Mouse (Mus musculus): ENCODE results near the gene Nr1h4.

DNA sequence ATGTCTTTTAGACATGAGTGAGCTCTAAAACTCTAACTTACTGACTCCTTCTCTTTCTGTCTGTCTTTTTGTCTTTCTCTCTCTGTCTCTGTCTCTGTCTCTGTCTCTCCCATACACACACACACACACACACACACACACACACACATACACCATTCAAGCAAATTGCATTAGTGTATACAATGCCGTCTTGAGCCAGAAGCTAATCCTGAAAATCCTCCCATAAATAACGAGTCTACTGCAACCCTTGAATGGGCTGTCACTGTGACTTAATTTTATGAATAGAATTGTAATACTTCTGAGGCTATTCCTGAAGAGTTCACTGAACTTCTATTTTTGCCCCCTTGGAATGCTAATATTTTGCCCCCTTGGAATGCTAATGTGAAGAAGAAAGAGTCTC lies 7.6 kb downstream of the Nr1h4 start:
- no peak for TF ChIP-seq CTCF (IDR thresholded peaks at IDR 0.05; ENCODE audit: borderline replicate concordance, extremely low read depth, insufficient read depth, insufficient read length)
- TF ChIP-seq POLR2A (IDR thresholded peaks at IDR 0.05; ENCODE audit: borderline replicate concordance, extremely low read depth, insufficient read depth, insufficient read length, poor library complexity, severe bottlenecking) = no peak
